Mouse (Mus musculus): ENCODE data around the gene Ptprt. TPM values are rescaled to one million over a fixed set of nuclear protein-coding genes. Genes with fewer than 3 reads are reported as not detected.

Ptprt gene
- total RNA-seq, 2 experiments from 2014 or later, result 0.08 to 0.33 TPM

DNA sequence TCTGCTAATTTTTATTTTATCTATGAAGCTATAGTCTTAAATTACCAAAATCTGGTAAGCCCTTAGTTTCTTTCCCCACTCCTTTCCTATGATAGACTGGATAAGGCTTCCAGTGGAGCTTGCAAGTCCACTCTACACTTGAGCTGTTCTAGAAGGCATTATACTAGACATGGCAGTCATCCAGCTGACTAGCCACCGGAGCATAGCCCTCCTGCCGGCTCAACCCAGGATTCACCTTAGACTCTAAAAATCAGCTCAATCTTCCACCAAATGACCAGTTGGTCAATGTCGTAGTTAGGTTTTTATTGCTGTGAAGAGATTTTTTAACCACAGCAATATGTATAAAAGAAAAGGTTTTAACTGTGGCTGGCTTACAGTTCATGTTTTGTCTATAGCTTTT is 608.1 kb downstream of the Ptprt start:
- DNase-seq, result no peak
- intact Hi-C loops (cut with DNase I), result no loop called here

- DNase-seq, result no peak
- intact Hi-C loops (cut with DNase I), result no loop called here
Measured at GRCm38 (mm10) chr2:162050198-162050597, 610.7 kb downstream of the Ptprt start.

GRCm38 (mm10) chr2:162035615-162036014 is 625.3 kb downstream of the Ptprt start:
- intact Hi-C loops (cut with DNase I), result no loop called here
- no peak for DNase-seq

- no peak for DNase-seq
- intact Hi-C loops (cut with DNase I), result no loop called here
Measured at GRCm38 (mm10) chr2:162031636-162032035, 629.3 kb downstream of the Ptprt start.

DNA sequence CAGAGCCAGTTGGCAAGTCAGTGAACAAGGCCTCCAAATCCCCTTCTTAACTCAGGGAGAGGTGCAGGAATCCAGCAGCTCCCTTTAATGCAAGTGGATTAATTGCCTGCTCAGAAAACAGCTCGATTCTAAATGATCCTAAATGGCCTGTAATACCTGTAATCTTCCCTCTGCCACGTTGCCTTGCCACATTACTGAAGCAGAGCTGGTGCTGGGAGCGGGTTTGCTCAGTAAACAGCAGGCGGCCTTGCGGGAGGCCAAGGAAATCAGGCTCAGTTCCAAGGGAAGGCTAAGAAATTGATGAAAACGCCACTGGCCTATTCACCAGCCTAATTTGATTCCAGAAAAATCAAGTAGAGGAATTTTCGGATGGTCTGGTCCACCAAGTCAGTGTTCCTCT is 659.9 kb downstream of the Ptprt start:
- no peak for DNase-seq
- intact Hi-C loops (cut with DNase I), result no loop called here

DNA sequence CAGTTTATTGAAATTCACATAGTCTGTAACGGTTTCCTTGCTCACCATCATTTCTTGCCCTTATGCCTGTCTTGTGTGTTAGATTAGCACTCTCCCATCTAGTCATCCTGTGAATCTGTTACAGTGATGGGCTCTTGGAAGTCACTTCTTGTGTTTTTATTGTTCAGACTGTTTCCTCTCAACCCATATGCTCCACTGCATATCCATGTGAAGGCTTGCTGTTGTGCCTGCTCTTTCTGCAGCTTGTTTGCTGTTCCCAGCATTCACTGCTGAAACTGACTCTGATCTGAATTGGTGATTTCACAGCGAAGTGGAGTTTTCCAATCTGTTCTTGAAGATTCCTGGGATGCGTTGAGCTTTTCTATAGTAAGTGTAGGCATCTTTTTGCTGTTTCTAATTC is 678.6 kb downstream of the Ptprt start:
- intact Hi-C loops (cut with DNase I), result no loop called here
- DNase-seq, result no peak

GRCm38 (mm10) chr2:161961179-161962163 is 699.5 kb downstream of the Ptprt start:
- no peak for DNase-seq
- intact Hi-C loops (cut with DNase I), result no loop called here

DNA sequence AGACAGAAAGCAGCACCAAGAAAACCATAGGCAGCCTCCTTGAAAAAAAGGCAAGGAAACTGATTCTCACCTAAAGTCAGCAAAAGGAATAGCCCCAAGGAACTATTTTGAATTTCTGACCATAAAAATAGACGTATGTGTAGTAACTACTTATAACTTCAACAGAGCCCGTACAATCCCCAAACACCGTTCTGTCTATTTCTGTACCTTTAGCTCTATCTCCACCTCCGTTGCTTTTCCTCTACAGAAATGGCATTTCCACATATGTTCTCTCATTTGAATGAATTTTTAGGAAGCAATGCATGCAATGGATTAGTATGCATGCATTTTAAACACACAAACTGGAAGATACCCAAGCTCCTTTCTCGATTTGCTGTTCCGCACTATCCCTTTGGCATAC is 715.5 kb downstream of the Ptprt start:
- no peak for DNase-seq
- intact Hi-C loops (cut with DNase I), result no loop called here

- no peak for DNase-seq
- intact Hi-C loops (cut with DNase I), result no loop called here
Measured at GRCm38 (mm10) chr2:161944689-161945088, 716.3 kb downstream of the Ptprt start.

DNA sequence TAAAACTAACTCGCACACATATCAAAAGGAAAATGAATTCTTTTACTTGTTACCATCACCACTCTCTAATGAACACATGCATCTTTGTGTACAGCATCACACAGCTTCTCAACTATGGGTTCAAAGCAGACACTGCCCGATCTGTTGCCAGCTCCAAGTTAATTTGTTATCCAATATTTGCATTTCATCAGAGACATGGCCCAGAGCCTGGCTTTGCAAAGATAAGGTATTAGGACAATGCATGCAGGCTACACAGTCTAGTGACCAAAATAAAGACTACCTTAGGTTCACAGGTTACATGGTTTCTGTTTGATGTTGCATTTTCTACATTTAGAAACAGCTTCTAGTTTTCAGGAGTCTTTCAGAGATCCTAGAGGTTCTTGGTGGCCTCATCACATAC is 719.0 kb downstream of the Ptprt start:
- no peak for DNase-seq
- intact Hi-C loops (cut with DNase I), result no loop called here

- intact Hi-C loops (cut with DNase I), result no loop called here
- no peak for DNase-seq
Measured at GRCm38 (mm10) chr2:161907214-161907613, 753.7 kb downstream of the Ptprt start.

DNA sequence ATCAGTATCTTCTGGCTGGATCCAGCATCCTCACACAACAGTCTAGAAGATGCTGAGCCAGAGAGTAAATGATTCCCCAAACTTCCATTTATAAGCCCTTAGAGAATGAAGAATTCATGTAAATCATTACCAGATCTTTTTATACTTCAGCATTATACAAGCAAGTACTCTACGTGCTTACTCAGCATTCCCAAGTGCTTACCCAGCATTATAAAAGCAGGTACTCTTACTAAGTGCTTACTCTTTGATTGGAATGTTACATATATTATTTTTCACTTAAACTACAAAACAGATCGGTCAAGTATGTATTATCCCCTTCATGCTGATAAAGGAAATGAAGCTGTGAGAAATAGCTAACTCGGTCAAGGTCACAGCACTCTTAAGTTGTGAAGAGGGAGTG is 758.8 kb downstream of the Ptprt start:
- DNase-seq, result no peak
- intact Hi-C loops (cut with DNase I), result no loop called here

- DNase-seq, result no peak
- intact Hi-C loops (cut with DNase I), result no loop called here
Measured at GRCm38 (mm10) chr2:161884446-161884845, 776.5 kb downstream of the Ptprt start.

DNA sequence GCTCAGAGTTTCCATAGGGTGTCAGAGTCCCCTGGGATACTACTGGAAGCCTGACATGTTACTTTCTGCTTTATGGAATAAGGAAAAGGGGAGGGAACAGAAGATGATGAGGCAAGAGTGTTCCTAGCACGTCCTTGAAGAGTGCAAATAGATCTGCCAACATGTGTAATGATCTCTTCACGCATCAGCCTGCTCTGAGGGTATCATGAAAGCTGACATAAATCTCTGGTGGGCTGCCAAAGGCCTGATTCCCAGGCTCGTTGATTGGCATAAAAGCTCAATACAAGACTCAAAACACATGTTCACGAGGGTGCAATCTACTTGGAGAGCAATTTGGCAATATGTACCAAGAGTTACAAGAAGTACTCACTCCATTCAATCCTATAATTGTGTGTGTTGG is 778.4 kb downstream of the Ptprt start:
- intact Hi-C loops (cut with DNase I), result no loop called here
- DNase-seq, result no peak

DNA sequence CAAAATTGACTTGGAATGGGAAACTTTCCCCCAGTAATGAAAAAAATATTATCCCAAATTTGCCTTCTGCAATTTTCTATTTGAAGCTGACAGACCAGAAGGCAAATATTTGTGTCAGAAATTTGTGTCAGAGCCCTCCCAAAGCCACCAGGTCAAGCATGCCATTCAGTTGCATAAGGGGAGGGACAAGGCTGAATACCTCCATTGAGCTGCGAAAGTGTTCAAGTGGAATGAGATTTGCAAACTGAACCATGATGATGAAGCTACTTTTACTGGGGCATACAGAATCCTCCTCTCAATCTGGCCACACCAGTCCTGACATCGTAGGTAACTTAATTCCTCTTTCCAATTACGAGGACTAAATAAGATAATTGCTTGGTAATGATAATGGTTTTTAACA is 780.0 kb downstream of the Ptprt start:
- DNase-seq, result no peak
- intact Hi-C loops (cut with DNase I), result no loop called here

DNA sequence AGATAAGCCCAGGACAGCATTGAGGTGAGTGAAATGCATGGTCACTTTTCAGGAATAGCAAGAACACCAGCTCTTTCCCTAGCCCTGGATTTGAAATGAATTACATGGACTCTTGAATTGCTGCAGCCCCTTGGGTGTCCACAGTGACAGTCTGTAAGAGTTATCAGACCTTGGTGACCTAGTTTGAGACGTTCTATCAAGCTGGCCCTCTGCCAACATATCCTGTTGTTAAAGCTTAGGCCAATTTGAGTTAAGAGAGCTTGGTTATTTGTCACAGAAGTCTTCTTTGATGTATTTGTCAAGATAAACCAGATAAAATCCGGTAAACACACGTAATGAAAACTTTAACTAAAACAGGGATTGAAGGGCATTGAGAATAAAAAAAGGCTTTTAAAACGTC is 795.7 kb downstream of the Ptprt start:
- DNase-seq, result no peak
- intact Hi-C loops (cut with DNase I), result no loop called here

GRCm38 (mm10) chr2:161858813-161859212 is 802.1 kb downstream of the Ptprt start:
- no peak for DNase-seq
- intact Hi-C loops (cut with DNase I), result no loop called here

- intact Hi-C loops (cut with DNase I), result no loop called here
- DNase-seq, result no peak
Measured at GRCm38 (mm10) chr2:161858361-161858760, 802.6 kb downstream of the Ptprt start.

DNA sequence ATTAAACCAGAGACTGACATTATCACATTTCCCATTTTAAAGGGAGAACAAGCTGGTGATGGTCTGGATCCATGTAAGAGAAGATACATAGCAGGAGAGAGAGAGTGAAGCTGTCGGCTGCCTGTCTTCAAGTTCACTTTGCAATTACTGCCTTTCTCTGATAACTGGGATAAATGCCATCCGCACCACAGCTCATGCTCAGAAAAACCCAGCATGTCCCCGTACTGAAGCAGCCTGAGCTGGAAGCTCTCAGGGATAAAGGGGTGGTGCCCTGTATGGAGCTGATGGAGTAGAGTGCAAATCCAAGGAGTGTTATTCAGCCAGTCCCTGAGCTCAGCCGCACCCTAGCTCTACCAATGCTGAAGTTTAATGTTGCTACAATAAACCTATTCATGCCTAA is 825.9 kb downstream of the Ptprt start:
- intact Hi-C loops (cut with DNase I), result no loop called here
- DNase-seq, result no peak

- intact Hi-C loops (cut with DNase I), result no loop called here
- no peak for DNase-seq
Measured at GRCm38 (mm10) chr2:161833846-161834245, 827.1 kb downstream of the Ptprt start.

DNA sequence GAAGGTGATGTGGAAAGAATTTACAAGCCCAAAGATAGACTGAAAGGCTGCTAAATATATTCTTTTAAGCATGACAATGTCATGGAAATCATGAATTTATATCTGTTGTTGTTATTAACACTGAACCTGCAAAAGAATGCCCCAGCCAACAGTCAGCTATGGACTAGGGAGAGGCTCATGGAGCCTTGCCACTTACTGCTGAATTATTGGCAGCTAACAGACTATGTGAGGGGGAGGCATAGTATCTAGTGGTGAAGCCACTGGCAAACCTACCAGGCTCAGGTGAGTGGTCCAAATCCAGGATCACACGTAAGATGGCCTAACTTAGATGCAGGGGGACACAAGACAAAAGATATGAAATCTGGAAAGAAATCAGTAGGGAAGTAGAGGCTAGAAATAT is 847.6 kb downstream of the Ptprt start:
- DNase-seq, result no peak
- intact Hi-C loops (cut with DNase I), result no loop called here

DNA sequence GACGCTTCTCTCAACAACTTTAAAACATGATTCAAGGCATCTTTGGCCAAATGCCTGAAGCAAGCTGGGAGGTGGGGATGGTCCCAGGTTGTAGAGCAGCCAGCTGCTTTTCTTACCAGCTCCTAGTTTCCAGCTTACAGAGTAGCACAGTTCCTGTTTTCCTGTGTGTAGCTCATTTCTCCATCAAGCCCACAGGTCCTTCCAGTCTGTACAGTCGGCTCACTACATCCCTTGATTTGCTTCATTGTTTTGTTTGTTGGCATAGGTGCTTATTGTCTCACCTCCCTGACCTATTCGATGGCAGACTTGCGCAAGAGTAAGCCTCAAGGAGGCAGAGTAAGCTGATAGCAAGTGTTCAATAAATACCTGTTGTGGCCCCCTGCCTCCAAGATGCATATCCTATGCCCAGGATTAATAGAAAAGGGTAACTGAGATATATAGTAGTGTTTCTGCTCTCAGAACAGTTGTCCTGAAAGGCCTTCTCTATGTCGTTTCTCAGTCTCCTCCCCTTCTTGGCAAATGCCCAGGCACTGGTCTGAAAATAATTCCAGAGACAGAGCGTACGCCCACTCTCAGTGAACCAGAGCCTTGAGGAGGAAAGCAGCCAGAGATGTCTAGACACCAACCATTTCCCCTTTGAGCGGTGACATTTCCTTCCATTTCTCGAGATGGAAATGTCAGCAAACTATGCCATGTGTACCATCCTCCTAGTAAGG is 852.7 kb downstream of the Ptprt start:
- intact Hi-C loops (cut with DNase I), result no loop called here
- no peak for DNase-seq

Measured in heart, postnatal 36 days (tissue).